Mouse (Mus musculus) liver, embryonic 13.5 days (tissue): ENCODE measurements around the gene Tmem98. TPM values are rescaled to one million over a fixed set of nuclear protein-coding genes. Genes with fewer than 3 reads are reported as not detected.
A peak's percentile ranks its signal among the peaks of the same experiment; 100 is the strongest.

Source experiments
- ATAC-seq: fragments of 200-750 bp; cut with Nextera tagmentation; 2 replicates; pipeline ENCODE4 v1.8.0; 2017; ENCODE audit warnings: low read depth, mild to moderate bottlenecking, moderate number of reproducible peaks, moderate library complexity
- DNase-seq: peaks from one replicate; pipeline ENCODE4 v3.0.0; 2022
- H3K27ac ChIP-seq: fragments of 300-500 bp; sonication (generic); 2 replicates; pipeline ENCODE4 v1.5.1; 2015; ENCODE audit warnings: moderate library complexity, mild to moderate bottlenecking, inconsistent platforms
- H3K27me3 ChIP-seq: fragments of 300-500 bp; sonication (generic); 2 replicates; pipeline ENCODE4 v1.6.1; 2015; ENCODE audit warnings: mild to moderate bottlenecking, inconsistent platforms
- H3K36me3 ChIP-seq: fragments of 300-500 bp; sonication (generic); 2 replicates; pipeline ENCODE4 v1.6.1; 2015; ENCODE audit warnings: mild to moderate bottlenecking, inconsistent platforms
- H3K4me1 ChIP-seq: fragments of 300-500 bp; sonication (generic); replicated peaks from 2 replicates; pipeline ENCODE4 v1.6.1; 2015; ENCODE audit warnings: inconsistent platforms
- H3K4me2 ChIP-seq: fragments of 300-500 bp; sonication (generic); 2 replicates; pipeline ENCODE4 v1.6.1; 2015; ENCODE audit warnings: inconsistent platforms, mild to moderate bottlenecking, moderate library complexity
- H3K4me3 ChIP-seq: fragments of 300-500 bp; sonication (generic); replicated peaks from 2 replicates; pipeline ENCODE4 v1.5.1; 2015; ENCODE audit warnings: mild to moderate bottlenecking, inconsistent platforms
- H3K9ac ChIP-seq: fragments of 300-500 bp; sonication (generic); 2 replicates; pipeline ENCODE4 v1.6.1; 2015; ENCODE audit warnings: mild to moderate bottlenecking, inconsistent platforms
- H3K9me3 ChIP-seq: fragments of 300-500 bp; sonication (generic); replicated peaks from 2 replicates; pipeline ENCODE4 v1.6.1; 2016; ENCODE audit warnings: inconsistent platforms
- WGBS: fragments of 180-500 bp; shearing (Covaris S2); methylation state at CpG from one replicate; pipeline ENCODE4 v1.1.7; 2015; ENCODE audit not compliant: insufficient replicate concordance; 5-methylcytosine and 5-hydroxymethylcytosine counted together
- polyA plus RNA-seq: library from polyadenylated mRNA; unstranded; fragments of >200 nt; fragmentation: Nextera tagmentation; extraction: Ambion mirVana; gene quantifications from 2 replicates; pipeline ENCODE4 v1.2.1, GENCODE M21; 2015

Tmem98 gene
- polyA plus RNA-seq, 1 experiment from 2014 or later, result 11.7 TPM

DNA sequence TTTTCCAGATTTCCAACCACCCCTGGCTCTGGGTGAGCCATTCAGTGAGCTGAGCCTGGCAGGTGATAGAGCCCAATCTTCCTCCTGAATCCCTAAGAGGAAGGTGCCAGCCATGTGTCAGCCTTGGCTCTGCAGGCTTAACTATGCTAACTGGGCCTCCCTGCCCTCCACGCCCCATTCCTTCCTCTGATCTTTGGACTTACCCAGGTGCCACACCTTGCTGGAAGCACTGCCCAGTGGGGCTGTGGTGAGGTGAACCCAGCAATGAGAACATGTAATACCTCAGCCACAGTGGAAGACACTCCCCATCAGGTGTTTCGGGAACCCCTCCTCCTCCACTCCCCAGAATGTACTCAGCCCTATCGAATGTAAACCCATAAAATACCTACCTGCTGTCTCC lies 10.1 kb downstream of the Tmem98 start:
- Histone ChIP-seq H3K36me3 (no peaks in the 10 kb centered on the region), H3K9me3 (no peaks in the 10 kb centered on the region), H3K4me3 (no peak overlapping the region), H3K9ac (no peak overlapping the region), H3K4me2 (no peak overlapping the region), H3K27ac (no peak overlapping the region), H3K27me3 (no peaks in the 10 kb centered on the region), H3K4me1 (peaks cover 20% of the 10 kb centered on the region)
- no peak for DNase-seq
- WGBS, result 69% methylated on average over 3 of the region's 3 CpGs
- no peak for ATAC-seq

DNA sequence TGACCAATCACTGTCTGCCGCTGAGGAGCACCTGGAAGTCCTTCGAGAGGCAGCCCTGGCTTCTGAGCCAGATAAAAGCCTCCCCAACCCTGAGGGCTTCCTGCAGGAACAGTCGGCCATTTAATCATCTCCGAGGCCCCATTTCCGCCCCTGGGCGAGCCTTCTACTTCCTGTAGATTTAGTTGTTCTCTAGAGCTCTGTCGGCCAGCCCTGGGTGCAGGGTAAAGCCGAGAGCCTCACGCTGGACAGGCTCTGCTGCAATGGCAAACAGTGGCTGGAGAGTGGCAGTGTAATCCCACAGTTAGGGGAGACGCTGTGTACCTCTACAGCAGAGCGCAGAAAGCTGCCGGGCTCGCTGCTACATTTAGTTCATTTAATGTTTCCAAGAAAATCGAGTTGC lies 11.3 kb downstream of the Tmem98 start:
- ATAC-seq (peak; percentile 66), DNase-seq (no peak)
- no peaks in the 10 kb centered on the region for H3K27me3 ChIP-seq
- no peak overlapping the region for H3K9ac ChIP-seq
- 12% methylated on average over 14 of the region's 14 CpGs for WGBS
- peaks cover 20% of the 10 kb centered on the region for H3K4me1 ChIP-seq
- no peaks in the 10 kb centered on the region for H3K36me3 ChIP-seq
- H3K4me2 ChIP-seq, result peak overlapping the region; percentile 42
- H3K27ac ChIP-seq, result no peak overlapping the region
- no peak overlapping the region for H3K4me3 ChIP-seq
- no peaks in the 10 kb centered on the region for H3K9me3 ChIP-seq

- 49% methylated on average over 9 of the region's 9 CpGs for WGBS
- Histone ChIP-seq H3K27ac (no peak overlapping the region), H3K9me3 (no peaks in the 10 kb centered on the region), H3K4me2 (peak overlapping the region; percentile 42), H3K36me3 (no peaks in the 10 kb centered on the region), H3K9ac (no peak overlapping the region), H3K4me3 (no peak overlapping the region), H3K4me1 (peaks cover 20% of the 10 kb centered on the region), H3K27me3 (no peaks in the 10 kb centered on the region)
- ATAC-seq (no peak), DNase-seq (no peak)
Observed at GRCm38 (mm10) chr11:80821794-80822193, 11.8 kb downstream of the Tmem98 start.

DNA sequence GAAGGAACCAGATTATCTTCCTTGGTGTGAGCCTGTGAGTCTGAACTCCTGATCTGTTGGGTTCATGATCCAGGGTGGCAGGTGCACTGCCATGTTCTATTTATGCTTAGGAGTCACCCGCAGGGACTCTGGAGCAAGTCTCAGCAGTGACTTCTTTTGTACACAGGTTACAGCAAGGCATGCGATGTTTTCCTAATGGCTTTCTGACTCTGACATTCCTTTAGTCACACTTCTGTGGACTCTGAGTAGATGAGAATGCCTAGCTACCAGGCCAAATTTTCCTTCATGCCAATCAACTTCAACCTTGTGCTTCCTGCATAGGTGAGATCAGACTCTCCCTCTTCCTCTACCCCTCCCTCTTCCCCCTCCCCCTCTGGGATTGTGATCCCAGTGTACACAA lies 25.4 kb downstream of the Tmem98 start:
- ATAC-seq, result no peak
- Histone ChIP-seq H3K9ac (no peak overlapping the region), H3K4me2 (no peak overlapping the region), H3K9me3 (no peaks in the 10 kb centered on the region), H3K4me1 (no peaks in the 10 kb centered on the region), H3K4me3 (no peak overlapping the region), H3K27ac (no peak overlapping the region), H3K27me3 (peaks cover 5% of the 10 kb centered on the region), H3K36me3 (no peaks in the 10 kb centered on the region)
- 69% methylated on average over 2 of the region's 2 CpGs for WGBS
- DNase-seq, result no peak

DNA sequence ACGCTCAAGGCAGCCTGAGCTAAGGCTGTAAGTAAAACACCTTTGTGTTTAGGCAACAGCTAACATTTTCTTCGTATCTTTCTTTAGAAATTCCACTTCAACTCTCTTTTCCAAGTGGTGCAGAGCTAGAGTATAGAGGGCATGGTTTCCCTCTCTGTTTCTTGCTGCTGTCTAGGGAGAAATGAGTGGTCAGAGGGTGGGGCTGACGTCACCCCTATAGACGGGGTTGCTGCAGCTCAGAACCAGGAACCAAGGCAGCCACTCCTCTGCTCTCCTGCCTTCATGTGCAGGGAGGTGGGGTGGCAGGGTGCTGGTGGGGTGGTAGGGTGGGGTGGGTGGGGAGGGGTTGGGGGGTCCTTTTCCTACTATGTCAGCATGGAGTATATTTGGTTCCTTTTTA lies 25.9 kb downstream of the Tmem98 start:
- Histone ChIP-seq H3K27me3 (peaks cover 5% of the 10 kb centered on the region), H3K4me2 (no peak overlapping the region), H3K36me3 (no peaks in the 10 kb centered on the region), H3K4me1 (no peaks in the 10 kb centered on the region), H3K4me3 (no peak overlapping the region), H3K9ac (no peak overlapping the region), H3K9me3 (no peaks in the 10 kb centered on the region), H3K27ac (no peak overlapping the region)
- 46% methylated on average over 4 of the region's 4 CpGs for WGBS
- no peak for ATAC-seq
- no peak for DNase-seq

DNA sequence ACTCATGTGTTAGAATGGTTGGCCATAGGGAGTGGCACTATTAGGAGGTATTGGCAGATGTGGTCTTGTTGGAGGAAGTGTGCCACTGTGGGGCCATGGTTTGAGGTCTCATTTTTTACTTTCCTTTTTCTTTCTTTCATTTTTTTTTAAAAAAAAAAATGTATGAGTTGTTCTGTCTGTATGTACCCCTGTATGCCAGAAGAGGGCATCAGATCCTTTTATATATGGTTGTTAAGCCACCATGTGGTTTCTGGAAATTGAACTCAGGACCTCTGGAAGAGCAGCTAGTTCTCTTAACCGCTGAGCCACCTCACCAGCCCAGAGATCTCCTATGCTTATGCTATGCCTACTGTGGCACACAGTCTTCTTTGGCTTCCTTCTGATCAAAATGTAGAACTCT lies 28.7 kb downstream of the Tmem98 start:
- Histone ChIP-seq H3K9me3 (no peaks in the 10 kb centered on the region), H3K36me3 (no peaks in the 10 kb centered on the region), H3K27me3 (no peaks in the 10 kb centered on the region), H3K27ac (no peak overlapping the region), H3K4me3 (no peak overlapping the region), H3K9ac (no peak overlapping the region), H3K4me2 (no peak overlapping the region), H3K4me1 (no peaks in the 10 kb centered on the region)
- ATAC-seq, result no peak
- WGBS, result 43% methylated on average over 1 of the region's 1 CpGs
- no peak for DNase-seq

DNA sequence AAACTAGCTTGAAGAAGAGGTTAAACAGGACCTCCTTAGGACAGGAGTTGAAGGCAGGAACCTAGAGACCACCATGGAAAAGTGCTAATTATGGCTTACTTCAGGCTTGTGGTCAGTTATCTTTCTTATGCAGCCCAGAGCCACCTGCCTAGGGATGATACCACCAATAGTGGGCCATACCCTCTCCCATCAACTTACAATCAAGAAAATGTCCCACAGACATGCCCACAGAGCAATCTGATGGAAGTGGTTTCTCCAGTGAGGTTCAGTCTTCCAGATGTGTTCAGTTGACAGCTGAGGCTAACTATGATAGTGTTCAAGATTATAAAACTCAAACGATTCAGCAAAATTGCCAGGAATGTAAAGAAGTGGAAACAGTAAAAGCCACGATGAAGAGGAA lies 33.5 kb downstream of the Tmem98 start:
- no peak overlapping the region for H3K4me2 ChIP-seq
- no peak overlapping the region for H3K4me3 ChIP-seq
- 28% methylated on average over 2 of the region's 2 CpGs for WGBS
- H3K9me3 ChIP-seq, result no peaks in the 10 kb centered on the region
- no peak for DNase-seq
- no peak overlapping the region for H3K9ac ChIP-seq
- no peaks in the 10 kb centered on the region for H3K4me1 ChIP-seq
- ATAC-seq, result no peak
- peaks cover 8% of the 10 kb centered on the region for H3K27me3 ChIP-seq
- no peaks in the 10 kb centered on the region for H3K36me3 ChIP-seq
- H3K27ac ChIP-seq, result no peak overlapping the region

- H3K4me2 ChIP-seq, result no peak overlapping the region
- no peaks in the 10 kb centered on the region for H3K4me1 ChIP-seq
- H3K36me3 ChIP-seq, result no peaks in the 10 kb centered on the region
- ATAC-seq (no peak), DNase-seq (no peak)
- 60% methylated on average over 7 of the region's 7 CpGs for WGBS
- H3K4me3 ChIP-seq, result no peak overlapping the region
- no peaks in the 10 kb centered on the region for H3K9me3 ChIP-seq
- peaks cover 8% of the 10 kb centered on the region for H3K27me3 ChIP-seq
- no peak overlapping the region for H3K27ac ChIP-seq
- H3K9ac ChIP-seq, result no peak overlapping the region
Observed at GRCm38 (mm10) chr11:80845486-80845885, 35.5 kb downstream of the Tmem98 start.

- DNase-seq (no peak), ATAC-seq (no peak)
- 45% methylated on average over 3 of the region's 3 CpGs for WGBS
- Histone ChIP-seq H3K27ac (no peak overlapping the region), H3K27me3 (peaks cover 8% of the 10 kb centered on the region), H3K4me3 (no peak overlapping the region), H3K4me2 (no peak overlapping the region), H3K9me3 (no peaks in the 10 kb centered on the region), H3K36me3 (no peaks in the 10 kb centered on the region), H3K9ac (no peak overlapping the region), H3K4me1 (no peaks in the 10 kb centered on the region)
Observed at GRCm38 (mm10) chr11:80846115-80846514, 36.1 kb downstream of the Tmem98 start.

GRCm38 (mm10) chr11:80848131-80848530 lies 38.2 kb downstream of the Tmem98 start:
- 53% methylated on average over 5 of the region's 5 CpGs for WGBS
- H3K27ac ChIP-seq, result no peak overlapping the region
- H3K36me3 ChIP-seq, result no peaks in the 10 kb centered on the region
- H3K4me3 ChIP-seq, result no peak overlapping the region
- ATAC-seq, result no peak
- H3K4me2 ChIP-seq, result no peak overlapping the region
- no peaks in the 10 kb centered on the region for H3K9me3 ChIP-seq
- no peak overlapping the region for H3K9ac ChIP-seq
- H3K4me1 ChIP-seq, result peaks cover 6% of the 10 kb centered on the region; the same call in 1 of the 2 replicates
- peaks cover 17% of the 10 kb centered on the region for H3K27me3 ChIP-seq
- no peak for DNase-seq

- DNase-seq (no peak), ATAC-seq (no peak)
- Histone ChIP-seq H3K27me3 (peaks cover 21% of the 10 kb centered on the region), H3K27ac (no peak overlapping the region), H3K9me3 (no peaks in the 10 kb centered on the region), H3K4me3 (no peak overlapping the region), H3K4me1 (peaks cover 30% of the 10 kb centered on the region), H3K4me2 (no peak overlapping the region), H3K9ac (no peak overlapping the region), H3K36me3 (no peaks in the 10 kb centered on the region)
- WGBS, result 27% methylated on average over 5 of the region's 5 CpGs
Observed at GRCm38 (mm10) chr11:80851859-80852258, 41.9 kb downstream of the Tmem98 start.

GRCm38 (mm10) chr11:80853014-80853413 lies 43.0 kb downstream of the Tmem98 start:
- WGBS, result 48% methylated on average over 3 of the region's 3 CpGs
- H3K9me3 ChIP-seq, result no peaks in the 10 kb centered on the region
- H3K36me3 ChIP-seq, result no peaks in the 10 kb centered on the region
- H3K27me3 ChIP-seq, result peaks cover 15% of the 10 kb centered on the region
- H3K4me2 ChIP-seq, result no peak overlapping the region
- no peak overlapping the region for H3K4me3 ChIP-seq
- ATAC-seq (0 out of 2 replicates have a peak, but pooled peaks have one; percentile 22), DNase-seq (no peak)
- peaks cover 34% of the 10 kb centered on the region for H3K4me1 ChIP-seq
- no peak overlapping the region for H3K9ac ChIP-seq
- H3K27ac ChIP-seq, result no peak overlapping the region
